Mouse (Mus musculus) Patski (cell line): ENCODE data around the gene Dock6. TPM values are rescaled to one million over a fixed set of nuclear protein-coding genes. Genes with fewer than 3 reads are reported as not detected.
"Not testable (repeated sequence)": the region's sequence is repeated elsewhere in the genome, so short reads cannot be mapped to it uniquely, and the experiment has no call there.

Experiments used
- ATAC-seq: fragments of 100-300 bp; one replicate; pipeline ENCODE4 v1.8.0; 2021
- CTCF ChIA-PET: fragments of 350-600 bp; sonication (Branson Sonifier 250); formaldehyde crosslinking; loops from one replicate; lab custom pipeline; 2022; ENCODE audit warnings: inconsistent platforms; lab: Charles Lee
- POLR2A ChIA-PET: fragments of 350-600 bp; sonication (Branson Sonifier 250); formaldehyde crosslinking; loops from one replicate; lab custom pipeline; 2022; ENCODE audit warnings: antibody characterized with exemption, inconsistent platforms; lab: Charles Lee
- DNase-seq: peaks from one replicate; pipeline ENCODE4 v3.0.0-alpha.2; 2011; ENCODE audit warnings: low read depth, low spot score
- H3K27me3 ChIP-seq: fragments of 371-371 bp; one replicate; pipeline ENCODE4 v1.5.1; 2021
- CTCF ChIP-seq: fragments of 100-300 bp; IDR thresholded peaks from one replicate; pipeline ENCODE4 v1.5.1; 2021
- in situ Hi-C: fragments of 300-500 bp; cut with MboI; formaldehyde crosslinking; loops from 3 replicates; pipeline ENCODE4 v1.11.1; 2018; ENCODE audit warnings: low pct_unique_long_range_greater_than_20kb, mixed read lengths
- polyA plus RNA-seq: library from polyadenylated mRNA; unstranded; gene quantifications from one replicate; pipeline ENCODE4 v1.2.3, GENCODE M21; 2021

Dock6 gene
- polyA plus RNA-seq = 36.1 TPM

GRCm38 (mm10) chr9:21852128-21853091 lies at the start of gene Dock6:
TSS of gene Dock6 (minus strand) at chr9:21852635.
- in situ Hi-C loops = no loop called here
- ChIA-PET CTCF (no interaction called here), POLR2A (interaction anchor here (1.5 kb wide), 1 partner anchor 10 kb away, joined by 4 read pairs; no protein-coding TSS in a partner anchor)
- H3K27me3 ChIP-seq = no peaks in the 10 kb centered on the region
- no peak for TF ChIP-seq CTCF
- ATAC-seq = peak; percentile 93
- DNase-seq = no peak

GRCm38 (mm10) chr9:21901223-21901820 lies 48.9 kb upstream of the Dock6 start:
- peaks cover 3% of the 10 kb centered on the region for H3K27me3 ChIP-seq
- POLR2A ChIA-PET = no interaction called here
- no peak for TF ChIP-seq CTCF
- in situ Hi-C loops = no loop called here
- CTCF ChIA-PET = interaction anchor here (1.3 kb wide), 1 partner anchor 40 kb away, joined by 3 read pairs; no protein-coding TSS in a partner anchor
- no peak for ATAC-seq
- peak; percentile 35 for DNase-seq

GRCm38 (mm10) chr9:21889229-21889628 lies 36.8 kb upstream of the Dock6 start:
- in situ Hi-C loops = no loop called here

GRCm38 (mm10) chr9:21876601-21877000 lies 24.2 kb upstream of the Dock6 start:
- CTCF ChIA-PET = no interaction called here
- TF ChIP-seq CTCF = no peak

More at GRCm38 (mm10) chr9:21889229-21889628, 36.8 kb upstream of the Dock6 start:
- no peak for ATAC-seq
- TF ChIP-seq CTCF = peak; percentile 48
- ChIA-PET POLR2A (no interaction called here), CTCF (no interaction called here)
- no peak for DNase-seq
- H3K27me3 ChIP-seq = peaks cover 20% of the 10 kb centered on the region

GRCm38 (mm10) chr9:21872204-21872603 lies 19.8 kb upstream of the Dock6 start:
- in situ Hi-C loops = loop anchor here (10.0 kb wide), 1 partner anchor 117 kb away; no protein-coding TSS in a partner anchor
- H3K27me3 ChIP-seq = no peaks in the 10 kb centered on the region
- no peak for ATAC-seq
- DNase-seq = no peak
- CTCF ChIA-PET = interaction anchor here (0.6 to 0.9 kb wide), 2 partner anchors 17 to 111 kb away, joined by 3 read pairs; no protein-coding TSS in a partner anchor
- POLR2A ChIA-PET = interaction anchor here (1.2 kb wide), 1 partner anchor 28 kb away, joined by 3 read pairs; no protein-coding TSS in a partner anchor
- no peak for TF ChIP-seq CTCF

More at GRCm38 (mm10) chr9:21876601-21877000, 24.2 kb upstream of the Dock6 start:
- H3K27me3 ChIP-seq = no peaks in the 10 kb centered on the region
- ATAC-seq (no peak), DNase-seq (no peak)
- POLR2A ChIA-PET = no interaction called here
- in situ Hi-C loops = loop anchor here (10.0 kb wide), 1 partner anchor 122 kb away; no protein-coding TSS in a partner anchor

- peak; percentile 97 for TF ChIP-seq CTCF
- no peaks in the 10 kb centered on the region for H3K27me3 ChIP-seq
- in situ Hi-C loops = loop anchor here (10.0 kb wide), 1 partner anchor 116 kb away; no protein-coding TSS in a partner anchor
- CTCF ChIA-PET = interaction anchor here (1.1 to 1.3 kb wide), 2 partner anchors 12 to 31 kb away, joined by 3 to 5 read pairs; no protein-coding TSS in a partner anchor
- POLR2A ChIA-PET = interaction anchor here (1.2 kb wide), 1 partner anchor 27 kb away, joined by 3 read pairs; no protein-coding TSS in a partner anchor
- ATAC-seq (no peak), DNase-seq (no peak)
These were observed 18.6 kb upstream of the Dock6 start for GRCm38 (mm10) chr9:21870879-21871524.

GRCm38 (mm10) chr9:21869290-21869689 lies 16.9 kb upstream of the Dock6 start:
- ATAC-seq, DNase-seq, H3K27me3 ChIP-seq, POLR2A ChIA-PET, in situ Hi-C loops: not testable (repeated sequence)
- peak; percentile 56 for TF ChIP-seq CTCF
- CTCF ChIA-PET = interaction anchor here (0.9 to 1.4 kb wide), 3 partner anchors 9 to 30 kb away, joined by 3 to 5 read pairs (median 5); no protein-coding TSS in a partner anchor

GRCm38 (mm10) chr9:21867726-21868125 lies 15.3 kb upstream of the Dock6 start:
- DNase-seq = no peak
- TF ChIP-seq CTCF = no peak
- in situ Hi-C loops = no loop called here
- POLR2A ChIA-PET = no interaction called here
- ATAC-seq = no peak
- CTCF ChIA-PET = interaction anchor here (1.8 kb wide), 1 partner anchor 32 kb away, joined by 6 read pairs; the partner anchor contains the start of gene Angptl8
- no peaks in the 10 kb centered on the region for H3K27me3 ChIP-seq

- ChIA-PET CTCF (interaction anchor here (1.2 to 1.8 kb wide), 2 partner anchors 13 to 31 kb away, joined by 3 to 6 read pairs; partner anchors contain the start of gene Angptl8), POLR2A (no interaction called here)
- peak; percentile 25 for ATAC-seq
- in situ Hi-C loops = no loop called here
- no peak for TF ChIP-seq CTCF
- no peaks in the 10 kb centered on the region for H3K27me3 ChIP-seq
- DNase-seq = peak; percentile 79
These were observed 14.2 kb upstream of the Dock6 start for GRCm38 (mm10) chr9:21866641-21867040.
